ENCODE assay signal across 13 mouse cellular contexts in the genomic region with DNA sequence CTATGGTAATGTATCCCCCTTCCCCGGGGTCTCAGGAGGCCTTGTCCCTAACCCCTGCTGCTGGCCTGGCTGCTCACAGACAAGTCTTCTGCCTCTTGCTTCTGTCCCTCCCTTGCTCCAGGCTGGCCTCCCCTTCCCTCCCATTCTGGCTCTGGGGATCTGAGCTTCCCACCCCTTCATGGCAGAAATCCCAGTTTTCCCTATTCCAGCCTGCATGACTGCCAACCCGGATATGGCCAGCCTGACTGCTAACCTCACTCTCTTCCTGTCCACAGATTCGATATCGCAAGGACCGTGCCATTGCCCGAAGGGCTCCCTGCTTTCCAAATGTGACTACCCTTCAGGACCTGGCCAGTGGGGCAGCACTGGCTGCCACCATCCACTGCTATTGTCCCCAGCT. TPM values are rescaled to one million over a fixed set of nuclear protein-coding genes. Genes with fewer than 3 reads are reported as not detected.
DNase-seq lines count a peak whose midpoint lies in the region; ATAC-seq and TF ChIP-seq lines count a peak whose summit lies in the region.
"Had no signal": no experiment of that assay in that cellular context is flagged by ENCODE, and none has a peak within 500 bp of the region (broad histone marks: within the 10 kb centered on the region; RNA-seq: fewer than 3 reads in every experiment).

No protein-coding gene starts in this region.

- TF ChIP-seq CTCF in kidney, adult 2 months (conservative IDR thresholded peaks at IDR 0.05; ENCODE audit: insufficient read depth, insufficient read length, low read depth, low read length) = no peak

- no peaks in the 10 kb centered on the region for H3K27me3 ChIP-seq in kidney, adult 2 months (replicated peaks; ENCODE audit: control insufficient read depth, insufficient read depth, low read length)
- no peaks in the 10 kb centered on the region for H3K27me3 ChIP-seq in kidney, embryonic 15.5 days
- no peaks in the 10 kb centered on the region for H3K27me3 ChIP-seq in lung, embryonic 16.5 days (ENCODE audit: control insufficient read depth, insufficient read depth, low read depth, low read length)
- H3K27me3 ChIP-seq in midbrain, embryonic 14.5 days (ENCODE audit: control insufficient read depth, insufficient read depth, low read length) = no peaks in the 10 kb centered on the region
- H3K27me3 ChIP-seq: hindbrain, embryonic 15.5 days had no signal

- no peak overlapping the region for H3K27ac ChIP-seq in kidney, adult 2 months (ENCODE audit: insufficient read depth, low read depth, low read length)
- no peak overlapping the region for H3K27ac ChIP-seq in kidney, embryonic 15.5 days
- H3K27ac ChIP-seq in ES-E14 (ENCODE audit: insufficient read depth, low read depth, low read length, poor library complexity, severe bottlenecking) = peak overlapping the region; percentile 36; the same call in 1 of the 2 replicates
- no peak overlapping the region for H3K27ac ChIP-seq in lung, embryonic 16.5 days (ENCODE audit: low read length)
- H3K27ac ChIP-seq in midbrain, embryonic 14.5 days (replicated peaks; ENCODE audit: low read depth, low read length) = no peak overlapping the region
- H3K27ac ChIP-seq: hindbrain, embryonic 15.5 days; layer of hippocampus, adult 2 months; stomach, postnatal 0 days had no signal

- H3K4me1 ChIP-seq in kidney, adult 2 months (ENCODE audit: control insufficient read depth, insufficient read depth, low read length) = no peaks in the 10 kb centered on the region
- H3K4me1 ChIP-seq in kidney, embryonic 15.5 days = peaks cover 3% of the 10 kb centered on the region; the same call in 1 of the 2 replicates
- H3K4me1 ChIP-seq in ES-E14 (ENCODE audit: control insufficient read depth in 2 of 2, insufficient read depth in 2 of 2, low read length in 2 of 2, poor library complexity in 1 of 2) = peaks cover 13 to 33% of the 10 kb centered on the region in 2 experiments
- H3K4me1 ChIP-seq in lung, embryonic 16.5 days (replicated peaks; ENCODE audit: control insufficient read depth, insufficient read depth, low read length) = no peaks in the 10 kb centered on the region
- no peaks in the 10 kb centered on the region for H3K4me1 ChIP-seq in midbrain, embryonic 14.5 days (ENCODE audit: control insufficient read depth, insufficient read depth, low read length)
- H3K4me1 ChIP-seq: hindbrain, embryonic 15.5 days had no signal

- 66% methylated on average over 6 of the region's 6 CpGs for WGBS in kidney, adult 2 months
- WGBS in kidney, embryonic 15.5 days = 82% methylated on average over 6 of the region's 6 CpGs
- WGBS in lung, embryonic 16.5 days = 73% methylated on average over 6 of the region's 6 CpGs
- WGBS in midbrain, embryonic 14.5 days = 95% methylated on average over 6 of the region's 6 CpGs

- H3K36me3 ChIP-seq in kidney, adult 2 months (ENCODE audit: control insufficient read depth, insufficient read depth, low read length) = peaks cover 2% of the 10 kb centered on the region; the same call in 1 of the 2 replicates
- H3K36me3 ChIP-seq in kidney, embryonic 15.5 days = peaks cover 48% of the 10 kb centered on the region
- H3K36me3 ChIP-seq in ES-E14 (ENCODE audit: control insufficient read depth, insufficient read depth, low read length, poor library complexity, severe bottlenecking) = peaks cover 49% of the 10 kb centered on the region
- no peaks in the 10 kb centered on the region for H3K36me3 ChIP-seq in lung, embryonic 16.5 days (ENCODE audit: control insufficient read depth, insufficient read depth, low read length)
- peaks cover 74% of the 10 kb centered on the region for H3K36me3 ChIP-seq in midbrain, embryonic 14.5 days (ENCODE audit: control insufficient read depth, insufficient read depth, low read length)

- no peak for TF ChIP-seq POLR2A in kidney, adult 2 months (IDR thresholded peaks at IDR 0.05; ENCODE audit: low read depth, low read length)

- in situ Hi-C loops in ES-E14 (cut with MboI; ENCODE audit: low sequenced_read_pairs in 2 of 2, unreplicated experiment in 2 of 2) = no loop called here

- no peak overlapping the region for H3K4me2 ChIP-seq in kidney, embryonic 15.5 days
- H3K4me2 ChIP-seq in lung, embryonic 16.5 days (ENCODE audit: low read depth, low read length) = no peak overlapping the region
- H3K4me2 ChIP-seq in midbrain, embryonic 14.5 days (ENCODE audit: low read length) = no peak overlapping the region
- H3K4me2 ChIP-seq: hindbrain, embryonic 15.5 days had no signal

- peak; percentile 57 for DNase-seq in kidney, adult 2 months
- DNase-seq in ES-E14 (ENCODE audit: low read depth, low spot score) = no peak
- DNase-seq in heart, adult 8-10 months (ENCODE audit: low spot score) = peak; percentile 75
- DNase-seq in c-Kit-positive CD71-positive TER-119-positive erythroid progenitor cells, embryonic 14.5 days (ENCODE audit: low spot score) = no peak
- no peak for DNase-seq in midbrain, embryonic 14.5 days
- DNase-seq: left cerebral cortex, postnatal 4 days had no signal

- no peak overlapping the region for H3K4me3 ChIP-seq in kidney, adult 2 months (ENCODE audit: insufficient read depth, low read depth, low read length)
- H3K4me3 ChIP-seq in kidney, embryonic 15.5 days (replicated peaks) = no peak overlapping the region
- H3K4me3 ChIP-seq in ES-E14 (ENCODE audit: insufficient read depth in 1 of 2, low read depth in 1 of 2, low read length in 2 of 2, poor library complexity in 1 of 2, severe bottlenecking in 1 of 2) = no peak overlapping the region
- H3K4me3 ChIP-seq in lung, embryonic 16.5 days (ENCODE audit: low read length) = no peak overlapping the region
- no peak overlapping the region for H3K4me3 ChIP-seq in midbrain, embryonic 14.5 days (replicated peaks; ENCODE audit: low read depth, low read length)
- H3K4me3 ChIP-seq: hindbrain, embryonic 15.5 days; layer of hippocampus, adult 2 months had no signal

- no peak overlapping the region for H3K9ac ChIP-seq in kidney, embryonic 15.5 days
- peak overlapping the region; percentile 29; the same call in 1 of the 2 replicates for H3K9ac ChIP-seq in ES-E14 (ENCODE audit: insufficient read depth, low read depth, low read length, poor library complexity, severe bottlenecking)
- peak overlapping the region; percentile 10; the same call in 1 of the 2 replicates for H3K9ac ChIP-seq in lung, embryonic 16.5 days (ENCODE audit: low read length)
- no peak overlapping the region for H3K9ac ChIP-seq in midbrain, embryonic 14.5 days (replicated peaks; ENCODE audit: low read length)
- H3K9ac ChIP-seq: hindbrain, embryonic 15.5 days had no signal

- ATAC-seq in kidney, embryonic 15.5 days (replicated peaks; ENCODE audit: low FRiP score) = no peak
- ATAC-seq in lung, embryonic 16.5 days (ENCODE audit: low read depth) = peak; percentile 69
- ATAC-seq in midbrain, embryonic 14.5 days (ENCODE audit: low FRiP score, low TSS enrichment) = no peak
- ATAC-seq in megakaryocyte, adult 5-6 weeks (ENCODE audit: poor library complexity, severe bottlenecking) = no peak
- ATAC-seq: forebrain, embryonic 14.5 days had no signal

- H3K9me3 ChIP-seq in kidney, embryonic 15.5 days (replicated peaks) = no peaks in the 10 kb centered on the region
- H3K9me3 ChIP-seq in ES-E14 (ENCODE audit: control insufficient read depth, insufficient read depth, low read depth, low read length) = no peaks in the 10 kb centered on the region
- no peaks in the 10 kb centered on the region for H3K9me3 ChIP-seq in lung, embryonic 16.5 days (ENCODE audit: control insufficient read depth, low read length)
- no peaks in the 10 kb centered on the region for H3K9me3 ChIP-seq in midbrain, embryonic 14.5 days (ENCODE audit: control insufficient read depth, low read length)
- H3K9me3 ChIP-seq: hindbrain, embryonic 15.5 days had no signal

RNA-seq across cellular contexts. Expression of gene Camsap3, which starts 13.3 kb away (rescaled TPM):
- 44.1 and 47.6 TPM in 2 replicates for polyA plus RNA-seq in kidney, adult 2 months (2012; rRNA removed)
- 14.1 and 15.8 TPM in 2 replicates for polyA plus RNA-seq in kidney, embryonic 15.5 days (2015; fragmentation: Nextera tagmentation; extraction: Ambion mirVana)
- 22.4 and 36.8 TPM in 2 replicates for total RNA-seq in ES-E14 (2012; rRNA removed)
- total RNA-seq in heart, adult 8-10 months (2022) = 1 to 10 TPM in 2 of 4 experiments, under 1 TPM in 2; 0.86 to 2.1 (median 1.0) TPM
- polyA plus RNA-seq in lung, embryonic 16.5 days (2015; fragmentation: Nextera tagmentation; extraction: Ambion mirVana) = 6.9 and 7.7 TPM in 2 replicates
- polyA plus RNA-seq in midbrain, embryonic 14.5 days (2014; fragmentation: Nextera tagmentation; extraction: Ambion mirVana) = 43.1 and 49.0 TPM in 2 replicates
- 0.05 and 0.45 TPM in 2 replicates for total RNA-seq in megakaryocyte, adult 5-6 weeks (2015)
- total RNA-seq in megakaryocyte, adult 5-6 weeks (2017) = 0.08 TPM in 1 of 2 replicates, not detected in the other

RNA-seq across cellular contexts. Expression of gene Xab2, which starts 20.7 kb away (rescaled TPM):
- polyA plus RNA-seq in kidney, adult 2 months (2012; rRNA removed) = 44.8 and 46.2 TPM in 2 replicates
- 60.4 and 65.0 TPM in 2 replicates for polyA plus RNA-seq in kidney, embryonic 15.5 days (2015; fragmentation: Nextera tagmentation; extraction: Ambion mirVana)
- total RNA-seq in ES-E14 (2012; rRNA removed) = 76.0 and 78.9 TPM in 2 replicates
- 10 to 100 TPM; 13.8 to 18.5 (median 16.2) TPM for total RNA-seq in heart, adult 8-10 months (2022)
- 56.1 and 56.3 TPM in 2 replicates for polyA plus RNA-seq in lung, embryonic 16.5 days (2015; fragmentation: Nextera tagmentation; extraction: Ambion mirVana)
- 47.5 and 51.1 TPM in 2 replicates for polyA plus RNA-seq in midbrain, embryonic 14.5 days (2014; fragmentation: Nextera tagmentation; extraction: Ambion mirVana)
- 13.2 and 17.4 TPM in 2 replicates for total RNA-seq in megakaryocyte, adult 5-6 weeks (2015)
- total RNA-seq in megakaryocyte, adult 5-6 weeks (2017) = 43.0 and 44.1 TPM in 2 replicates

RNA-seq across cellular contexts. Expression of gene Pet100, which starts 20.9 kb away (rescaled TPM):
- 15.6 and 27.2 TPM in 2 replicates for polyA plus RNA-seq in kidney, adult 2 months (2012; rRNA removed)
- 108 and 116 TPM in 2 replicates for polyA plus RNA-seq in kidney, embryonic 15.5 days (2015; fragmentation: Nextera tagmentation; extraction: Ambion mirVana)
- 97.6 and 110 TPM in 2 replicates for total RNA-seq in ES-E14 (2012; rRNA removed)
- total RNA-seq in heart, adult 8-10 months (2022) = 100 to 1,000 TPM in 1 of 4 experiments, 10 to 100 TPM in 3; 84.2 to 104 (median 93.4) TPM
- polyA plus RNA-seq in lung, embryonic 16.5 days (2015; fragmentation: Nextera tagmentation; extraction: Ambion mirVana) = 97.8 and 111 TPM in 2 replicates
- polyA plus RNA-seq in midbrain, embryonic 14.5 days (2014; fragmentation: Nextera tagmentation; extraction: Ambion mirVana) = 95.5 and 103 TPM in 2 replicates
- total RNA-seq in megakaryocyte, adult 5-6 weeks (2015) = 145 and 169 TPM in 2 replicates
- 244 and 284 TPM in 2 replicates for total RNA-seq in megakaryocyte, adult 5-6 weeks (2017)

RNA-seq across cellular contexts. Expression of gene Pcp2, which starts 24.9 kb away (rescaled TPM):
- not detected in 2 replicates for polyA plus RNA-seq in kidney, adult 2 months (2012; rRNA removed)
- 0.34 and 0.48 TPM in 2 replicates for polyA plus RNA-seq in kidney, embryonic 15.5 days (2015; fragmentation: Nextera tagmentation; extraction: Ambion mirVana)
- 0.79 and 0.89 TPM in 2 replicates for total RNA-seq in ES-E14 (2012; rRNA removed)
- not detected for total RNA-seq in heart, adult 8-10 months (2022)
- 0.10 and 0.34 TPM in 2 replicates for polyA plus RNA-seq in lung, embryonic 16.5 days (2015; fragmentation: Nextera tagmentation; extraction: Ambion mirVana)
- 6.5 and 12.4 TPM in 2 replicates for polyA plus RNA-seq in midbrain, embryonic 14.5 days (2014; fragmentation: Nextera tagmentation; extraction: Ambion mirVana)
- total RNA-seq in megakaryocyte, adult 5-6 weeks (2015) = not detected in 2 replicates
- total RNA-seq in megakaryocyte, adult 5-6 weeks (2017) = not detected in 2 replicates
- polyA plus RNA-seq: stomach, postnatal 0 days had no signal

RNA-seq across cellular contexts. Expression of gene Stxbp2, which starts 30.4 kb away (rescaled TPM):
- polyA plus RNA-seq in kidney, adult 2 months (2012; rRNA removed) = 169 and 173 TPM in 2 replicates
- polyA plus RNA-seq in kidney, embryonic 15.5 days (2015; fragmentation: Nextera tagmentation; extraction: Ambion mirVana) = 78.5 and 85.3 TPM in 2 replicates
- 38.5 and 50.5 TPM in 2 replicates for total RNA-seq in ES-E14 (2012; rRNA removed)
- 1 to 10 TPM; 4.6 to 7.7 (median 5.6) TPM for total RNA-seq in heart, adult 8-10 months (2022)
- 91.6 and 112 TPM in 2 replicates for polyA plus RNA-seq in lung, embryonic 16.5 days (2015; fragmentation: Nextera tagmentation; extraction: Ambion mirVana)
- polyA plus RNA-seq in midbrain, embryonic 14.5 days (2014; fragmentation: Nextera tagmentation; extraction: Ambion mirVana) = 21.3 and 26.6 TPM in 2 replicates
- 160 and 188 TPM in 2 replicates for total RNA-seq in megakaryocyte, adult 5-6 weeks (2015)
- 148 and 205 TPM in 2 replicates for total RNA-seq in megakaryocyte, adult 5-6 weeks (2017)

Comparison
In these comparisons a context has a peak if more than half of its experiments do, and no peak if none do; other contexts are left out.
1. DNase-seq: peak in kidney, adult 2 months (single experiment) and heart, adult 8-10 months (single experiment); none in ES-E14 (single experiment), c-Kit-positive CD71-positive TER-119-positive erythroid progenitor cells, embryonic 14.5 days (single experiment) and midbrain, embryonic 14.5 days (single experiment).
2. H3K9ac ChIP-seq: peak in ES-E14 (single experiment) and lung, embryonic 16.5 days (single experiment); none in kidney, embryonic 15.5 days (single experiment) and midbrain, embryonic 14.5 days (single experiment).